Mouse (Mus musculus) heart, adult 2 months (tissue): Measurements from ENCODE around the gene Gfra1.

ENCODE experiments used
- CTCF ChIP-seq: fragments of 200-600 bp; IDR thresholded peaks from 2 replicates; pipeline ENCODE4 v1.8.1; 2022; ENCODE audit warnings: antibody characterized with exemption, mild to moderate bottlenecking, moderate library complexity
- EP300 ChIP-seq: fragments of 200-500 bp; IDR thresholded peaks from 2 replicates; pipeline ENCODE4 v1.6.1; 2011; ENCODE audit warnings: low read depth, low read length, control low read depth; ENCODE audit not compliant: insufficient read depth
- POLR2A ChIP-seq: fragments of 200-500 bp; IDR thresholded peaks from 2 replicates; pipeline ENCODE4 v1.6.1; 2011; ENCODE audit warnings: mild to moderate bottlenecking, low read depth, low read length, control low read depth; ENCODE audit not compliant: insufficient read depth

GRCm38 (mm10) chr19:58463755-58464154, 8.0 kb upstream of the Gfra1 start:
- no peak for TF ChIP-seq CTCF
- no peak for TF ChIP-seq EP300
- TF ChIP-seq POLR2A = no peak
